Mouse (Mus musculus) Patski (cell line): Measurements from ENCODE around the gene Phlpp1. TPM values are rescaled to one million over a fixed set of nuclear protein-coding genes. Genes with fewer than 3 reads are reported as not detected.

Source experiments
- ATAC-seq: fragments of 100-300 bp; one replicate; pipeline ENCODE4 v1.8.0; 2021
- CTCF ChIA-PET: fragments of 350-600 bp; sonication (Branson Sonifier 250); formaldehyde crosslinking; loops from one replicate; lab custom pipeline; 2022; ENCODE audit warnings: inconsistent platforms; lab: Charles Lee
- POLR2A ChIA-PET: fragments of 350-600 bp; sonication (Branson Sonifier 250); formaldehyde crosslinking; loops from one replicate; lab custom pipeline; 2022; ENCODE audit warnings: antibody characterized with exemption, inconsistent platforms; lab: Charles Lee
- DNase-seq: peaks from one replicate; pipeline ENCODE4 v3.0.0-alpha.2; 2011; ENCODE audit warnings: low read depth, low spot score
- H3K27me3 ChIP-seq: fragments of 371-371 bp; one replicate; pipeline ENCODE4 v1.5.1; 2021
- CTCF ChIP-seq: fragments of 100-300 bp; IDR thresholded peaks from one replicate; pipeline ENCODE4 v1.5.1; 2021
- in situ Hi-C: fragments of 300-500 bp; cut with MboI; formaldehyde crosslinking; loops from 3 replicates; pipeline ENCODE4 v1.11.1; 2018; ENCODE audit warnings: low pct_unique_long_range_greater_than_20kb, mixed read lengths
- polyA plus RNA-seq: library from polyadenylated mRNA; unstranded; gene quantifications from one replicate; pipeline ENCODE4 v1.2.3, GENCODE M21; 2021

Phlpp1 gene
- polyA plus RNA-seq, 1 experiment from 2014 or later, result 8.5 TPM

DNA sequence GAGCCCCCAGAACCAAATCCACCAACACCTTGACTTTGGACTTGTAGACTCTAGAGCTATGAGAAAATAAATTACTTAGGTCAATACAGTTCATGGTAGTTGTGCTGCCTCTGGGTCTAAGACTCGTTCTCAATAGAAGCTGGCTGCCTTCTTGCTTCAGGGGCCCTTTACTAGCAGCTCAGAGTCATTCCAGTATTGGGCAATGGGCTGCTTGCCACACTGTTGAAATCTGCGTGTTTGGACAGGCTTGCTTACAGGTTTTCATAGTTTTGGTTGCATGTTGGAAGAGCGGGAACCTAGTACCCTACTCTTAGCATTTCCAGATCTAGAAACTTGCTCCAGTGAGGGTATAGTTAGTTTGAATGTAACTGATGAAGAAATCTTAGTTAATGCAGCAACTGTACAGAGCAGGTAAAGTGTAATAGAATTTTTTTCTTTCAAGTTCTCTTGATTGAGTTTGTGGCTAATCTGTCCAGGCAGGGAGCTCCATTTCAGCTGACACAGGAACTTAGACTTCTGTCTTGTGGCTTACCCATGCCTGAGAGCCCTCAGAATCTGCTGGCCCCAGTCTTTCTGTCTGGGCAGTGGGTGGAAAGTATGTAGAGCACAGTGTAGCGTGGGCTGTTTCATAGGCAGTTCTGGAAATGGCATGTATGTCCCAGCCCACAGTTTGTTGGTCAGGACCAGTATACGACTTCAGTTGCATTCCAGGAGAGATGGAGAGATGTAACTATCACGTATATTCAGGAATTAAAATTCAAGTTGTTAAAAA is 96.7 kb downstream of the Phlpp1 start:
- DNase-seq (no peak), ATAC-seq (no peak)
- H3K27me3 ChIP-seq, result no peaks in the 10 kb centered on the region
- ChIA-PET POLR2A (interaction anchor here (0.6 kb wide), 1 partner anchor 167 kb away, joined by 3 read pairs; no protein-coding TSS in a partner anchor), CTCF (interaction anchor here (2.1 kb wide), 1 partner anchor 15 kb away, joined by 4 read pairs; no protein-coding TSS in a partner anchor)
- TF ChIP-seq CTCF, result no peak
- in situ Hi-C loops, result no loop called here

DNA sequence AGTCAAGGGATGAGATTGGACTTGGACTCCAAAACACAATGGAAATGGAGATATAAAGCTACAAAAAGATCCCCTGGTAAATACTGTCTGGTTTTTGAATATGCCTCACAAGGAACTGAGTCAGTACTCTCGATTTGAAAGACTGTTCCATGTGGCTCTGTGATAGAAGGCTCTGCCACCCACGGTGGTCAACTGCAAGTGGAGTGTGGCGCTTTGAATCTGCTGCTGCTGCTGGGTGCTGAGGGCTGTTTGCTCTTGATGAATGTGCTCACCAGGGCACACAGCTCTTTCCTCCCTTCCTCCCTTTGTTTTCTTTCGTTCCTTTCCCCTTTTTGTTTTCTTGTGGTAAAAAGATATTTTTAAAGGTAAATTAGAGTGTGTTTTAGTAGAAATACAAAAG is 97.8 kb downstream of the Phlpp1 start:
- DNase-seq, result no peak
- H3K27me3 ChIP-seq, result no peaks in the 10 kb centered on the region
- POLR2A ChIA-PET, result no interaction called here
- TF ChIP-seq CTCF, result no peak
- CTCF ChIA-PET, result interaction anchor here (2.1 kb wide), 1 partner anchor 14 kb away, joined by 4 read pairs; no protein-coding TSS in a partner anchor
- no peak for ATAC-seq
- in situ Hi-C loops, result no loop called here

DNA sequence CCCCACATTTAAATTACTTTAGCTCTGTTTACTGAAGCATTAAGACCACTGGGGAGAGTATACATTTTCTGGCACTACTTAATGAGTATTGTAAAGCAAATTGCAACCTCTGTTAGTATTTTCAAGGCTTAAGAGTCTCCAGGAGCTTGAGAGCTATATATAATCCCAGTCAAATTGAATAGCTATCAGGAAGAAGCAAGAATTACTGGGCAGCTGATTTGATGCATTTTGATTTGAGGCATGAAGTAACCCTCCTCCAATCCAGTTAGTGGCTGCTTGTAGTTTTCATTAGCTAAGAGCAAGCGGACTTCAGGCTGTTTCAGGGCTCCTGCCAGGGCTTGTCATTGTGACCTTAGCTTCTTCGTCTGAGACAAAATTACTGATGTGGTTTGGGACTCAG is 101.4 kb downstream of the Phlpp1 start:
- CTCF ChIA-PET, result interaction anchor here (0.7 to 1.4 kb wide), 4 partner anchors 11 to 96 kb away, joined by 3 to 4 read pairs (median 3); no protein-coding TSS in a partner anchor
- ATAC-seq (no peak), DNase-seq (no peak)
- in situ Hi-C loops, result no loop called here
- TF ChIP-seq CTCF, result no peak
- H3K27me3 ChIP-seq, result no peaks in the 10 kb centered on the region
- POLR2A ChIA-PET, result no interaction called here

GRCm38 (mm10) chr1:106273801-106274200 is 102.2 kb downstream of the Phlpp1 start:
- DNase-seq (no peak), ATAC-seq (no peak)
- in situ Hi-C loops, result no loop called here
- POLR2A ChIA-PET, result no interaction called here
- TF ChIP-seq CTCF, result no peak
- CTCF ChIA-PET, result interaction anchor here (0.9 to 1.4 kb wide), 2 partner anchors 10 to 11 kb away, joined by 3 to 4 read pairs; no protein-coding TSS in a partner anchor
- H3K27me3 ChIP-seq, result no peaks in the 10 kb centered on the region

DNA sequence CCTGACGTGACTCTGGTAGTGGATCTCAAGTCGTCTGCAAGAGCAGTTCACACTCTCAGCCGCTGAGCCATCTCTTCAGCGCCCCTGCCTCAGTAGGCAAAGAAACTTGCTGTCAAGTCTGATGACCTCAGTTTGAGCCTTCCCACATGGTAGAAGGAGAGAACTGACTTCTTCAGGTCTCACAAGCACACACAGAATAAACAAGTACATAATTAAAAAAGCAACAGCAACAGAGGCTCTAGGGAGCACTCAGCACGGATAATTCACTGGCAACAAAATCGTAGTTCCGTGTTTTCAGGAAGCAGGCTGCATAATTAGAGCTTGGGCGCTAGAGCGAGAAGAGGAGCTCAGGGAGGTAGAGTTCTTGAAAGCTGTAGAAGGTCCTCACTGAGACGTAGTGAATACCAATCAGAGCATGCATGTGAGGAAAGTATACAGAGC is 103.0 kb downstream of the Phlpp1 start:
- DNase-seq (no peak), ATAC-seq (peak; percentile 8)
- in situ Hi-C loops, result no loop called here

DNA sequence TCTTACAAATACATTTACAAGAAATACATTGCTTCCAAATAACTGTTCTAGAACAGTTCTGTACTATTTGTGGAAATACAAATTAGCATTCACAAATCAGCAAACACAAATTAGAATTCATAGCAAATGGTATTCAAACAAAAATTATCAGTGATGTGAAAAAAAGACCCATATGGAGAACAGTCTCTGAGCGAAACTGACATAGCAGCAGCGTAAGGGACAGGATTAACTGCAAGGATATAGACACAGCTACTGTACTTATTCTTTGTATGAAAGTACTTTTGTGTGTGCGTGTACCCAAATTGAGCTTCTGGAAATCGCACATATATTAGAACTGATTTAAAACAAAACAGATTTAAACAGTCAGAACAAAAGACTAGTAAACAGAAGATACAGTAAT is 103.6 kb downstream of the Phlpp1 start:
- in situ Hi-C loops, result no loop called here
- ATAC-seq (no peak), DNase-seq (no peak)
- no peak for TF ChIP-seq CTCF
- ChIA-PET CTCF (no interaction called here), POLR2A (no interaction called here)
- H3K27me3 ChIP-seq, result no peaks in the 10 kb centered on the region

More for the DNA sequence above, 103.0 kb downstream of the Phlpp1 start:
- ChIA-PET POLR2A (no interaction called here), CTCF (interaction anchor here (1.4 kb wide), 1 partner anchor 9 kb away, joined by 4 read pairs; no protein-coding TSS in a partner anchor)
- H3K27me3 ChIP-seq, result no peaks in the 10 kb centered on the region
- no peak for TF ChIP-seq CTCF

DNA sequence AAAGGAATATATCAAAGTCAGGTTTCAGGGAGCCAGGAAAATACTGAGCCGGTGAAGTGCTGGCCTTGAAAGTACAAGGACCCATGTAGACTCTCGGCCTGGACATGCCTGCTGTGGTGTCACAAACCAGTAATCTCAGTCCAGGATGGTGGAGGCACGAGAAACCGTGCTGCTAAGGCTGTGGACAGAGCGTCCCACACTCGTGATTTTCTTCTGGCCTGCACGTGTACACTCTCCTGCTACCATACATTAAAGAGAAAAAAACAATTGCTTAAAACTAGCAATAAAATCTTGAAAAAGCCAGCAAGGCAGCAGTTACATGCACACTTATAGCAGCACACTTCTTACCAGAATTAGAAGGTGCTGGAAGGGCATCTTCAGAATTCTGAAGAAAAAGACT is 104.2 kb downstream of the Phlpp1 start:
- DNase-seq (no peak), ATAC-seq (no peak)
- in situ Hi-C loops, result no loop called here
- TF ChIP-seq CTCF, result no peak
- ChIA-PET POLR2A (no interaction called here), CTCF (no interaction called here)
- H3K27me3 ChIP-seq, result no peaks in the 10 kb centered on the region

DNA sequence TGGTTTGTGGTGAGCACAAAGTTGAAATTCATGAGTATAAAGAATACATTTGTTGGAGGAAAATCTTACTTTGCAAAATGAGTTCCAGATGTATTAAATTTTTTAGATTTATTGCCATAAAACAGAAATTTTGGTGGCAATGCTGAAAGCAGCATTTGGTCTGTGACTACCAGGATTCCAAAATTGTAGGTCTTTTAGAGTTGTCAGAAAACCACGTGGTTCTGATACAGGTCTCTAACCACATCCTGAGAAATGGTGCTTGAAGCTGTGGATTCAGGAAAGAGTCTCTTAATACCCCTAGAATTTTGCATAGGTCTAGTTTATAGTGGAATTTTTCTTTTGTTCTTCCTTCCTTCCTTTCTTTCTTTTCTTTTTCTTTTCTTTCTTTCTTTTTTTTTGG is 105.3 kb downstream of the Phlpp1 start:
- no peak for DNase-seq
- in situ Hi-C loops, result no loop called here
- ChIA-PET CTCF (interaction anchor here (0.7 kb wide), 1 partner anchor 29 kb away, joined by 3 read pairs; no protein-coding TSS in a partner anchor), POLR2A (no interaction called here)
- no peaks in the 10 kb centered on the region for H3K27me3 ChIP-seq
- TF ChIP-seq CTCF, result no peak
- ATAC-seq, result no peak

DNA sequence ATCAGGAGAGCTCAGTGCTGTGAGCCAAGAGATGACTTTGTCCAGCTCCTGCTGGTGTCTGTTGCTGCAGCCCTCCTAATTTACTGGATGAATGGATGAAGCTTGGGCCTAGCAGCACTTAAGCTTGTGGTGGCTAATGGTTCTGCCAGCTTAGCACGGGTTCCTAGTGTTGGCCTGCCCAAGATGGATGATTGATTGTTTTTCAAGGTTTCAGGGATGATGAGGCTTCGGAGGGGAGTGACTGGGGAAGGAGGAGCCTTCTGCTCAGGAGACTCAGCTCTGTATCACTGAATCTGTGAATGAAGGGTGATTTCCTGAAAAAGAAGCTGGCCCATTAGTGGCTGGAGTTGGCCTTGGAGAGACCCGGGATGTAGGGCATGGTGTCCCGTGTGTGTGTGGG is 105.7 kb downstream of the Phlpp1 start:
- ChIA-PET POLR2A (no interaction called here), CTCF (interaction anchor here (0.7 kb wide), 1 partner anchor 29 kb away, joined by 3 read pairs; no protein-coding TSS in a partner anchor)
- no peak for ATAC-seq
- in situ Hi-C loops, result no loop called here
- TF ChIP-seq CTCF, result no peak
- DNase-seq, result no peak
- no peaks in the 10 kb centered on the region for H3K27me3 ChIP-seq

GRCm38 (mm10) chr1:106278552-106279060 is 107.1 kb downstream of the Phlpp1 start:
- POLR2A ChIA-PET, result no interaction called here
- DNase-seq (no peak), ATAC-seq (no peak)
- CTCF ChIA-PET, result interaction anchor here (0.8 kb wide), 1 partner anchor 24 kb away, joined by 4 read pairs; no protein-coding TSS in a partner anchor
- TF ChIP-seq CTCF, result no peak
- H3K27me3 ChIP-seq, result no peaks in the 10 kb centered on the region
- in situ Hi-C loops, result no loop called here
